ENCODE assay signal across 7 mouse cellular contexts in genomic region chr6:131353352-131353919, GRCm38 (mm10). TPM values are rescaled to one million over a fixed set of nuclear protein-coding genes. Genes with fewer than 3 reads are reported as not detected.
A peak's percentile ranks its signal among the peaks of the same experiment; 100 is the strongest.
DNase-seq lines count a peak whose midpoint lies in the region; ATAC-seq and TF ChIP-seq lines count a peak whose summit lies in the region.

Gene Styk1 (minus strand): TSS chr6:131353597.

- TF ChIP-seq CTCF in intestine, postnatal 0 days (IDR thresholded peaks at IDR 0.05; ENCODE audit: low read depth) = peak; percentile 95

- peak; percentile 83 for DNase-seq in adrenal gland, adult 2 months
- peak; percentile 66 for DNase-seq in embryo, embryonic 9.5 days (ENCODE audit: extremely low spot score)
- DNase-seq in left cerebral cortex, postnatal 36 days (ENCODE audit: low spot score in 2 of 2) = peak; percentile 73 to 80
- peak; percentile 92 for DNase-seq in midbrain, embryonic 11.5 days (ENCODE audit: low spot score, missing footprints)
- DNase-seq in skeletal muscle tissue, adult 2 months (ENCODE audit: low read depth, low spot score) = peak; percentile 50

- no peaks in the 10 kb centered on the region for H3K27me3 ChIP-seq in intestine, postnatal 0 days (replicated peaks; ENCODE audit: control insufficient read depth, insufficient read depth, low read length)
- H3K27me3 ChIP-seq in midbrain, embryonic 11.5 days (ENCODE audit: control insufficient read depth, insufficient read depth, low read length) = no peaks in the 10 kb centered on the region

- peak within 1 kb of the TSS; percentile 41; the same call in 1 of the 2 replicates for H3K27ac ChIP-seq in intestine, postnatal 0 days (ENCODE audit: low read depth, low read length)
- H3K27ac ChIP-seq in midbrain, embryonic 11.5 days (ENCODE audit: low read depth, low read length) = no peak within 1 kb of the TSS

- WGBS in intestine, postnatal 0 days = under 1% methylated on average over 16 of the region's 16 CpGs
- 3% methylated on average over 16 of the region's 16 CpGs for WGBS in midbrain, embryonic 11.5 days

- no peak within 1 kb of the TSS for H3K9ac ChIP-seq in intestine, postnatal 0 days (ENCODE audit: low read depth, low read length)
- peak within 1 kb of the TSS; percentile 48 for H3K9ac ChIP-seq in midbrain, embryonic 11.5 days (ENCODE audit: low read length)

- peak within 1 kb of the TSS; percentile 70 for H3K4me2 ChIP-seq in intestine, postnatal 0 days (replicated peaks; ENCODE audit: low read depth)
- peak within 1 kb of the TSS; percentile 54 for H3K4me2 ChIP-seq in midbrain, embryonic 11.5 days

- intact Hi-C loops in left cerebral cortex, postnatal 36 days (cut with DNase I) = loop anchor here (5.0 to 10.0 kb wide), 3 partner anchors 61 to 1959 kb away; partner anchors contain the start of genes Clec1b and Magohb

- ATAC-seq in granulocyte monocyte progenitor cell, adult 5-6 weeks (replicated peaks; ENCODE audit: poor library complexity, severe bottlenecking) = peak; percentile 84
- peak; percentile 98 for ATAC-seq in intestine, postnatal 0 days
- ATAC-seq in midbrain, embryonic 11.5 days (ENCODE audit: low FRiP score) = peak; percentile 90

- H3K4me3 ChIP-seq in intestine, postnatal 0 days (ENCODE audit: low read depth, low read length) = peak within 1 kb of the TSS; percentile 40
- peak within 1 kb of the TSS; percentile 22; the same call in 1 of the 2 replicates for H3K4me3 ChIP-seq in midbrain, embryonic 11.5 days (ENCODE audit: low read depth, low read length)

- H3K9me3 ChIP-seq in intestine, postnatal 0 days (ENCODE audit: control insufficient read depth) = no peaks in the 10 kb centered on the region
- H3K9me3 ChIP-seq in midbrain, embryonic 11.5 days (ENCODE audit: control insufficient read depth, low read length) = no peaks in the 10 kb centered on the region

- no peaks in the 10 kb centered on the region for H3K36me3 ChIP-seq in intestine, postnatal 0 days (ENCODE audit: control insufficient read depth, insufficient read depth)
- H3K36me3 ChIP-seq in midbrain, embryonic 11.5 days (ENCODE audit: control insufficient read depth, insufficient read depth, low read length) = no peaks in the 10 kb centered on the region

- no peaks in the 10 kb centered on the region for H3K4me1 ChIP-seq in intestine, postnatal 0 days (replicated peaks; ENCODE audit: control insufficient read depth, insufficient read depth, low read length)
- 0 out of 2 replicates have a peak, but pooled peaks cover 3% of the 10 kb centered on the region for H3K4me1 ChIP-seq in midbrain, embryonic 11.5 days (ENCODE audit: control insufficient read depth, insufficient read depth, low read length)

RNA-seq across cellular contexts. Expression of gene Styk1, which starts in this region (rescaled TPM):
- under 1 TPM; 0.12 to 0.52 TPM for total RNA-seq in adrenal gland, adult 2 months (2021)
- polyA plus RNA-seq in adrenal gland, adult 2 months (2012; rRNA removed) = 0.17 TPM in 1 of 2 replicates, not detected in the other
- 0.81 TPM in 1 of 2 replicates, not detected in the other for total RNA-seq in granulocyte monocyte progenitor cell, adult 5-6 weeks (2014; fragmentation: Nextera tagmentation)
- total RNA-seq in granulocyte monocyte progenitor cell, adult 5-6 weeks (2017) = 0.04 TPM in 1 of 2 replicates, not detected in the other
- polyA plus RNA-seq in intestine, postnatal 0 days (2015; fragmentation: Nextera tagmentation; extraction: Ambion mirVana) = 14.1 and 14.9 TPM in 2 replicates
- under 1 TPM in 1 of 2 experiments, not detected in 1; 0.34 TPM for total RNA-seq in left cerebral cortex, postnatal 36 days (2021)
- 0.34 and 0.86 TPM in 2 replicates for polyA plus RNA-seq in midbrain, embryonic 11.5 days (2014; fragmentation: Nextera tagmentation; extraction: Ambion mirVana)

Comparison
In these comparisons a context has a peak if more than half of its experiments do, and no peak if none do; other contexts are left out.
1. Peak in DNase-seq in adrenal gland, adult 2 months; RNA of the gene not detected or under 1 TPM.
2. Peak in ATAC-seq in granulocyte monocyte progenitor cell, adult 5-6 weeks; RNA of the gene not detected or under 1 TPM.
3. Peak in DNase-seq in left cerebral cortex, postnatal 36 days; RNA of the gene not detected or under 1 TPM.
4. Peak in DNase-seq, ATAC-seq, H3K4me3 ChIP-seq, H3K9ac ChIP-seq and H3K4me2 ChIP-seq in midbrain, embryonic 11.5 days; RNA of the gene not detected or under 1 TPM.